Mouse (Mus musculus) cerebellum, adult 18-20 months (tissue): Measurements from ENCODE around the gene Fzd2.
A peak's percentile ranks its signal among the peaks of the same experiment; 100 is the strongest.
"Not testable (repeated sequence)": the region's sequence is repeated elsewhere in the genome, so short reads cannot be mapped to it uniquely, and the experiment has no call there.

Experiments used
- DNase-seq, 2 experiments: peaks; one replicate each; pipeline ENCODE4 v3.0.0; 2021

Gene Fzd2

GRCm38 (mm10) chr11:102604010-102604584 lies at the start of gene Fzd2:
Gene Fzd2, plus strand, starts transcription at chr11:102604396.
- peak; percentile 22 to 31 for DNase-seq

GRCm38 (mm10) chr11:102555400-102556030 lies 48.7 kb upstream of the Fzd2 start:
- peak in 1 of 2 experiments; percentile 37 for DNase-seq

- DNase-seq, result peak; percentile 92 to 95
These were observed 48.0 kb upstream of the Fzd2 start, which contains the start of gene Gpatch8 for GRCm38 (mm10) chr11:102556031-102556715. Gene Gpatch8, minus strand, starts transcription at chr11:102556392.

- no peak for DNase-seq
These were observed 47.5 kb upstream of the Fzd2 start for GRCm38 (mm10) chr11:102556716-102557074.

- no peak for DNase-seq
These were observed 46.8 kb upstream of the Fzd2 start for GRCm38 (mm10) chr11:102557386-102557785.

GRCm38 (mm10) chr11:102558704-102559103 lies 45.5 kb upstream of the Fzd2 start:
- no peak for DNase-seq

- DNase-seq, result not testable (repeated sequence)
These were observed 39.1 kb upstream of the Fzd2 start for GRCm38 (mm10) chr11:102564952-102565671.

GRCm38 (mm10) chr11:102565741-102566140 lies 38.5 kb upstream of the Fzd2 start:
- no peak for DNase-seq

- DNase-seq, result no peak
These were observed 37.9 kb upstream of the Fzd2 start for GRCm38 (mm10) chr11:102566290-102566689.

- DNase-seq, result no peak
These were observed 37.0 kb upstream of the Fzd2 start for GRCm38 (mm10) chr11:102567157-102567556.

GRCm38 (mm10) chr11:102567723-102568122 lies 36.5 kb upstream of the Fzd2 start:
- no peak for DNase-seq

GRCm38 (mm10) chr11:102568191-102568590 lies 36.0 kb upstream of the Fzd2 start:
- no peak for DNase-seq

- DNase-seq, result no peak
These were observed 35.3 kb upstream of the Fzd2 start for GRCm38 (mm10) chr11:102568756-102569377.

GRCm38 (mm10) chr11:102572866-102573663 lies 31.1 kb upstream of the Fzd2 start:
- DNase-seq, result peak; percentile 85 to 88

- DNase-seq, result no peak
These were observed 29.2 kb upstream of the Fzd2 start for GRCm38 (mm10) chr11:102575034-102575433.

GRCm38 (mm10) chr11:102576050-102576754 lies 28.0 kb upstream of the Fzd2 start:
- no peak for DNase-seq

- peak; percentile 57 to 74 for DNase-seq
These were observed 25.7 kb upstream of the Fzd2 start for GRCm38 (mm10) chr11:102578341-102579118.

- no peak for DNase-seq
These were observed 24.8 kb upstream of the Fzd2 start, which contains the start of gene Gm11627 for GRCm38 (mm10) chr11:102579165-102580033. Gene Gm11627, minus strand, starts transcription at chr11:102579461.

- DNase-seq, result no peak
These were observed 24.2 kb upstream of the Fzd2 start for GRCm38 (mm10) chr11:102580034-102580330.
